Mouse (Mus musculus) olfactory bulb, adult 2 months (tissue): ENCODE measurements around the gene Tbx15. TPM values are rescaled to one million over a fixed set of nuclear protein-coding genes. Genes with fewer than 3 reads are reported as not detected.

Experiments
- H3K27ac ChIP-seq: fragments of 200-500 bp; 2 replicates; pipeline ENCODE4 v1.5.1; 2012; ENCODE audit warnings: low read depth, low read length; ENCODE audit not compliant: insufficient read depth
- H3K4me1 ChIP-seq: fragments of 200-500 bp; 2 replicates; pipeline ENCODE4 v1.6.1; 2012; ENCODE audit warnings: low read length; ENCODE audit not compliant: control insufficient read depth, insufficient read depth
- H3K4me3 ChIP-seq: fragments of 200-500 bp; 2 replicates; pipeline ENCODE4 v1.5.1; 2012; ENCODE audit warnings: mild to moderate bottlenecking, low read depth, low read length, moderate library complexity; ENCODE audit not compliant: insufficient read depth
- CTCF ChIP-seq: fragments of 200-500 bp; IDR thresholded peaks from 2 replicates; pipeline ENCODE4 v1.5.1; 2012; ENCODE audit warnings: low read depth, mild to moderate bottlenecking, low read length, moderate library complexity; ENCODE audit not compliant: insufficient read depth
- POLR2A ChIP-seq: fragments of 200-500 bp; IDR thresholded peaks from 2 replicates; pipeline ENCODE4 v1.6.1; 2012; ENCODE audit warnings: mild to moderate bottlenecking, low read depth, low read length, moderate library complexity; ENCODE audit not compliant: insufficient read depth
- WGBS: fragments of 180-500 bp; shearing (Covaris S2); methylation state at CpG from one replicate; pipeline ENCODE4 v1.1.7; 2018; 5-methylcytosine and 5-hydroxymethylcytosine counted together
- polyA plus RNA-seq: library from polyadenylated mRNA; stranded (reverse); fragments of >200 nt; gene quantifications from 2 replicates; pipeline ENCODE4 v1.2.4, GENCODE M21; 2012; ENCODE audit warnings: low replicate concordance; ENCODE audit not compliant: missing spikeins, insufficient read depth, insufficient read length

Tbx15 gene
- polyA plus RNA-seq, 1 experiment, result not detected

DNA sequence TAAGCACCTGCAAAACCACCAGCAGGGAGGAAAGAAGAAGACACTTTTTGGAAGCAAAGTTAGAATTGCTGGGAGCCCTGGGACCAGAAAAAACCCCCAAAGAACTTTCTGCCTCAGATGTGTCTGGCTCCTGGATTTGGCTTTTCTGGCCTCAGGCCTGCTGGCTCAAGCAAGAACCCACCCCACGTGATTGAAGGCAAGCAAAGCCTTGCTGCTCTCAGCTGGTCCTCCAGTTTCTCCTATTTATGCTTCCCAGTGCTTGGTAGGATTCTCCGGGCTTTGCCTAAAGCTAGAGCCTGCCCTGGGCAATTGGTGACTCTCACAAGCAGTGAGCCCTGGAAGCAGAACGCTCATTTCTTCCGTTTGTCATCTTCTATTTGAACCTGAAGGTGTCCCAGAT lies 7.4 kb downstream of the Tbx15 start:
- 12% methylated on average over 4 of the region's 4 CpGs for WGBS
- no peak for TF ChIP-seq POLR2A
- no peak for TF ChIP-seq CTCF
- H3K27ac ChIP-seq, result no peak overlapping the region
- H3K4me3 ChIP-seq, result no peak overlapping the region
- no peaks in the 10 kb centered on the region for H3K4me1 ChIP-seq

DNA sequence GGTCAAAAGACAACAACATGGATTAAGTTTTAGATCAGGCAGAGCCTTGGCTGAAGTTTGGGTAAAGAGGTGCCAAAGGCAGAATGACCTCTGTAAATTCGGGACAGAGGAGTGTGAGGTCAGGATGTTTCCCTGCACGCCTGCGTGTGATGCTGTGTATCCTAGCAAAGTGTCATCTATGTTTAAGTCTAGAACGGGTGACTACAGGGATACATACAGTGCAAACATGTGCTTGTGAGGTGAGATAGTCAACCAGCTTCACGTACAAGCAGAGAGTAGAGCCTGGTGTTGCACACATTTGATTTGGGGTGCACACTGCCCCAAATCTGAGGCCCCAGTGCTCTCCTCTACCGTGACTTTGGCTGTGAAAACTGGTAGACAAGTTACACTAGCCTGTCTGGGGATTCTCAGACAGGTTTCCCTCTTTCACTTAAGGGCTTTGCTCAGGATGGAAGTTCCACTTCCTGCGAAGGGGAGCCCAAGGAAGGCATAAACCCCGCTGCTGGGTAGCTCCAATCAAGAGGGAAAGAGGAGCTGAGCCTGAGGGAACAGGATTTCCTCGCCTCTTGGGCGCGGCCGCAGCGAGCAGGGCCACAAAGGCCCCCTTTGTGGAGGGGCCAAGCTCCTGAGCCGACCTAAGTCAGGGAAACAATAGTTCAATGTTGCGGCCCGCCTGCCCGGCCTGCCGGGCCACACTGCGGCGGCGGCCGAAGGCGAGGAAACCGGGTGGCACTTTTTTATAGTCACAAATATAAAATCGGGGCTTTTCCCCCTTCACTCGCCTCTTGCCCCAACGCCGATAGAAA lies 8.0 kb downstream of the Tbx15 start:
- H3K27ac ChIP-seq, result no peak overlapping the region
- H3K4me3 ChIP-seq, result no peak overlapping the region
- TF ChIP-seq CTCF (no peak), POLR2A (no peak)
- no peaks in the 10 kb centered on the region for H3K4me1 ChIP-seq
- WGBS, result 7% methylated on average over 28 of the region's 28 CpGs

DNA sequence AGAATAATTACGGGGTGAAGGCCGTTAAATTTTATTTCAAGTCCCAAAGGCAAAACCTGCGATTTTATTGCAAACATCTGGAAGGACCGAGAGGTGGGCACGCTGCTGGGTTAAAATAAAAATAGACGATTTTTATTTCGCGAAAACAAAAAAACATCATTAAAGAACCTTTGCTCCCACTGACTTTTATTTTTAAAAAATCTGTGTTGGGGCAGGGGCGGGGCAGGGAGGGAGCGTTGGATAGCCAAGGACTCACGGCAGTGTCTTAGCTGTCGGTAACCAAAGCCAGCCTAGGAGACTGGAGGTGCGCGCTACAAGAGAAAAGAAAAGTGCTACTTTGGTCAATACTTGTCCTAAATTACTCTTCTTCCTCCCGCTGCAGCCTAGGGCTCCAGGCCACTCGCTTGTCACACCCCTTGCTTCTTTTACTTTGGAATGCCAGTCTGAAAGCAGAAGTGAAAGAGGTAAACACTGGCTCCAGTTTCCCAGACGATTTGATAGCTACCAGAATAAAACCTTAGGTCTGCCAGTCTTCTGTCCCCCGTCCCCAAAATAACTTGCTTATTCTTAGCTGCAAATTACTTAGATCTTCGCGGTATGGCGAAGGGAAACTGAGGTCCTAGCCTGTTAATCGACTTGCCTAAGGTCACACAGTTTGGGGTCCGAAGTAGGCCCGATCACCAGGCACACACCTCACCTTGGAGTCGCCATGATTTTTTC lies 8.8 kb downstream of the Tbx15 start:
- no peak overlapping the region for H3K4me3 ChIP-seq
- TF ChIP-seq CTCF, result no peak
- TF ChIP-seq POLR2A, result no peak
- H3K27ac ChIP-seq, result no peak overlapping the region
- H3K4me1 ChIP-seq, result peaks cover 6% of the 10 kb centered on the region; the same call in 1 of the 2 replicates
- WGBS, result 8% methylated on average over 25 of the region's 25 CpGs

DNA sequence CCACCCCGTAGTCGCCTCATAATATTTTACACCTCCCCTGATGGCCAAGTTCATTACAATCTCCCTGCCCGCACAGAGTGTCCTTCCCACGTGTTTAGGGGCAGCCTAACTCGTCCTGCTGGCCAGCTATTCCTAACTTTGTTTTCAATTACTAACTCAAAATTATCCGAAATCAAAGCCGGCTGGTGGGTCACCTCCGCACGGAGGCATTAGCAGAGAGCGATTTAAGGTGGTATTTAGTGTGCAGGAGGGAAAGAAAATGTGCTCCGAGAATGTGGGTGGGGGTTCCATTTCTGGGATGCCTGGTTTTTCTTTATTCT lies 9.3 kb downstream of the Tbx15 start:
- 7% methylated on average over 11 of the region's 11 CpGs for WGBS
- Histone ChIP-seq H3K27ac (no peak overlapping the region), H3K4me1 (peaks cover 8% of the 10 kb centered on the region; the same call in 1 of the 2 replicates), H3K4me3 (no peak overlapping the region)
- TF ChIP-seq CTCF, result no peak

DNA sequence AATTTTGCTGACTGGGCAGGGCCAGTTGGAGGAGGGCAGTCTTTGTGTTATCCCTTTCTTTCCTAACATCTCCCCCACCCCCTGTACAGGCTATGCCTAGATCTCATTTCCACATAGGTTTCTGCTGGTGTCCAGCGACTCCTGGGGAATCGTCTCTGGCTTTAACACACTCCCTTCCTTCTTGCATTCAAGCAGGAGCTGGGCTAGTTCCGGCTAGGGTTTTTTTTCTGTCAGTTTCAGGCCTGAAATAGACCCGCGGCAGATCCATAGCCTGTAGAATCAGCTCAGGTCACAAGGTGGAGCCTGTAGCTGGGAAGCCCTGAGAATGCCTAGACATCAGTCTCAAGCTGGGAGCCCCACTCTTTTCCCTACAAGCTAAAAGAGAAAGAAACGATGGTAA lies 9.7 kb downstream of the Tbx15 start:
- Histone ChIP-seq H3K27ac (no peak overlapping the region), H3K4me1 (peaks cover 8% of the 10 kb centered on the region; the same call in 1 of the 2 replicates), H3K4me3 (no peak overlapping the region)
- TF ChIP-seq CTCF (no peak), POLR2A (no peak)
- 3% methylated on average over 6 of the region's 6 CpGs for WGBS

DNA sequence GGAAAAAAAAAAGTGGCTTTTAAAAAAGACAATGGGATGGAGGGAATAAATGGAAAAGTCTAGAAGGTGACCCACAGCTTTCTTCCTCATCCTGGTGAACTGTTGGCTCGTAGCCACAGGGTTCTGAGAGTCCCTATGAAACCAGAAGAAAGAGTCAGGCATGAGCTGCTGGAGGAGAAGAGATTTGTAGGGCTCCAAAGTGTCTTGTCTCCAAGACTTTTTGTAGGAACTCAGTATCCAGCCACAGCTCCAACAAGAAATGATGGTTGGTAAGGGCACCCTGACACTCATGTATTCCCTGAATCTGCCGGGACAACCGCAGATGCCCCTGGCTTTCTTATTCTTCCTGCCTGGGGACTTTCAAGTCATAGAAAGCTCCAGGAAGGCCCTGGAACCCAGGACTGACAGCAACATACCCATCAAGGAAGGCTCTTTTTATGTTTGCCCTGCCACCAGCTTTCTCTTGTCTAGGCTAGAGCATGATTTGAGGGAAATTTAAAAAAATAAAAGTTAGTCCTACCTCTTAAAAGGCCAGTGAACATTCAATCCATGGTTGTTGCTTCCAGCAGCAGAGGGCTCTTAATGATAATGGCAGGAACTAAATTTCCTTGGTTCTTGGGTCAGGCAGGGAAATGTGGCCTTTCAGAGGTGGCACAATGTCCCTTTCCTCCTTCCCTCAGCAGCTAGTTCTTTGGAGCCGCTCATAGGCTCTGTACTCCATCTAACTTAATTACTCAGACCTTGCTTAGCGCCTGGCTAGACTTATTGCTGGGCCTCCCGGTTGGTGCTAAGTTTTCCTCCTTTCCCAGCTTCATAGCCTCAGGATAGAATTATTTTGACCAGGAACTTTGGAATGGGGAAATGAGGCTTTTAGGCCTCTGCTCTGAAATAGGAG lies 11.3 kb downstream of the Tbx15 start:
- H3K27ac ChIP-seq, result no peak overlapping the region
- peaks cover 8% of the 10 kb centered on the region; the same call in 1 of the 2 replicates for H3K4me1 ChIP-seq
- 33% methylated on average over 6 of the region's 6 CpGs for WGBS
- TF ChIP-seq CTCF (no peak), POLR2A (no peak)
- no peak overlapping the region for H3K4me3 ChIP-seq

DNA sequence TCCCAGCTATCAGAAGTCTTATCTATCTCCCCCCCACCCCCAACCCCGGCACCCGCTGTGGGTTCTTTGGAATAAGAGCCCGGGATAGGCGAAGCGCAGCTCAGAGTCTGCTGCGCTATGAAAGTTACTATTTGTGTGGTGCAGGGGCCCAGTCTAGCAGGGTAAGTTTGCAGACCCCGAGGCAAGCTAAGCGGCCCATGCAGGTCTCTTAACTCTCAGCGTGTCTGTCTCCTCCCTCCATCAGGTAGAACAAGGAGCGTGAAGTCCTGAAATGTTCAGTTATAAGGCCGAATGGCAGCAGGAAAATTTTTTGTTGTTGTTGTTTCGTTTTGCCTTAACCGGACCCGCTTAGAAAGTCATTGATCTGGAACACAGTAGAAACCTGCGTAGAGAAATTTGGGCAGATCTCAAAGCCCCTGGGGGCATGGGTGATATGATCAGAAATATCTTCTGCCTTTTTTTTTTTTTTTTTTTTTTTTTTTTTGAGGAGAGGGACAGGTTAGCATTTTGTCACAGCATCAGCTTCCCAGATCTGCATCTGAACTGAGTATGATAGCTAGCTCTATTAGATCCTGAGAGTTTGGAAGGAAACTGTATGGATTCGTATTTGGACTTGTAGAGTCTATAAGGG lies 12.4 kb downstream of the Tbx15 start:
- 8% methylated on average over 16 of the region's 16 CpGs for WGBS
- TF ChIP-seq CTCF (no peak), POLR2A (no peak)
- no peak overlapping the region for H3K27ac ChIP-seq
- H3K4me3 ChIP-seq, result no peak overlapping the region
- H3K4me1 ChIP-seq, result peaks cover 8% of the 10 kb centered on the region; the same call in 1 of the 2 replicates

DNA sequence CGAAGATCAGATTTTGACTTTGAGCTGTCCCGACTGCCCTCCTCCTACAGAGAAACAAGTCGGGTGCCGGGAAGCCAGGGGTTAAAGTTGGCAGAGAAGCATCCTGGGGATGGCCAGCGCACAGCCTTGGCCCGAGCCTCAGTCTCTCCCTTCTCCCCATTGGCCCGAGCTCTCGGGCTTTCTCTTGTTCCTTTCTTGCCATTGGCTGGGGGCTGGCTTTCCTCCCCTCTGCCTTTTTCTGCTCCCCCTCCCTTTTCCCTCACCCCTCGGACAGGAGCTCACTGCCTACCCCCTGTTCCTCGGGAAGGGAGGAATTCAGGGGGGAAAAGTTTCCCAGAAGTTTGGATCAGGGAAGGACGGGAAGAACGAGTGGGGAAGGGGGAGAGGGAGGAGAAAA lies 12.9 kb downstream of the Tbx15 start:
- Histone ChIP-seq H3K4me1 (peaks cover 8% of the 10 kb centered on the region; the same call in 1 of the 2 replicates), H3K4me3 (no peak overlapping the region), H3K27ac (no peak overlapping the region)
- WGBS, result 2% methylated on average over 12 of the region's 12 CpGs
- TF ChIP-seq CTCF, result no peak
- no peak for TF ChIP-seq POLR2A
